Mouse (Mus musculus): ENCODE results near the gene Col6a4. TPM values are rescaled to one million over a fixed set of nuclear protein-coding genes. Genes with fewer than 3 reads are reported as not detected.

Gene Col6a4
- polyA plus RNA-seq, 1 experiment from 2014 or later = 0.59 TPM

- ATAC-seq (ENCODE audit: insufficient number of reproducible peaks, low FRiP score, low TSS enrichment, low read depth) = no peak
- no peaks in the 10 kb centered on the region for H3K4me1 ChIP-seq
- 56% methylated on average over 8 of the region's 8 CpGs for WGBS
These were observed 108.5 kb downstream of the Col6a4 start for GRCm38 (mm10) chr9:105988096-105988495.

GRCm38 (mm10) chr9:105984931-105985519 lies 111.6 kb downstream of the Col6a4 start:
- H3K4me2 ChIP-seq (replicated peaks) = no peak overlapping the region
- WGBS = 21% methylated on average over 10 of the region's 10 CpGs
- H3K4me3 ChIP-seq (replicated peaks) = no peak overlapping the region
- no peaks in the 10 kb centered on the region for H3K9me3 ChIP-seq (replicated peaks)
- no peak for ATAC-seq (ENCODE audit: insufficient number of reproducible peaks, low FRiP score, low TSS enrichment, low read depth)
- H3K27me3 ChIP-seq = no peaks in the 10 kb centered on the region
- H3K4me1 ChIP-seq = no peaks in the 10 kb centered on the region
- H3K36me3 ChIP-seq = no peaks in the 10 kb centered on the region
- H3K27ac ChIP-seq (replicated peaks) = no peak overlapping the region
- H3K9ac ChIP-seq = no peak overlapping the region

More at GRCm38 (mm10) chr9:105988096-105988495, 108.5 kb downstream of the Col6a4 start:
- no peaks in the 10 kb centered on the region for H3K27me3 ChIP-seq
- H3K27ac ChIP-seq (replicated peaks) = no peak overlapping the region
- H3K4me3 ChIP-seq (replicated peaks) = no peak overlapping the region
- H3K36me3 ChIP-seq = no peaks in the 10 kb centered on the region
- H3K9ac ChIP-seq = no peak overlapping the region
- H3K9me3 ChIP-seq (replicated peaks) = no peaks in the 10 kb centered on the region
- no peak overlapping the region for H3K4me2 ChIP-seq (replicated peaks)

- no peak overlapping the region for H3K4me2 ChIP-seq (replicated peaks)
- no peak overlapping the region for H3K9ac ChIP-seq
- H3K4me1 ChIP-seq = no peaks in the 10 kb centered on the region
- H3K4me3 ChIP-seq (replicated peaks) = no peak overlapping the region
- no peak for ATAC-seq (ENCODE audit: insufficient number of reproducible peaks, low FRiP score, low TSS enrichment, low read depth)
- no peak overlapping the region for H3K27ac ChIP-seq (replicated peaks)
- H3K36me3 ChIP-seq = no peaks in the 10 kb centered on the region
- H3K27me3 ChIP-seq = peaks cover 6% of the 10 kb centered on the region; the same call in 1 of the 2 replicates
- 90% methylated on average over 8 of the region's 8 CpGs for WGBS
- no peaks in the 10 kb centered on the region for H3K9me3 ChIP-seq (replicated peaks)
These were observed 118.1 kb downstream of the Col6a4 start for GRCm38 (mm10) chr9:105978479-105978878.

GRCm38 (mm10) chr9:105976871-105977270 lies 119.7 kb downstream of the Col6a4 start:
- WGBS = 27% methylated on average over 13 of the region's 13 CpGs
- no peaks in the 10 kb centered on the region for H3K9me3 ChIP-seq (replicated peaks)
- no peak overlapping the region for H3K4me2 ChIP-seq (replicated peaks)
- H3K36me3 ChIP-seq = no peaks in the 10 kb centered on the region
- peaks cover 6% of the 10 kb centered on the region; the same call in 1 of the 2 replicates for H3K27me3 ChIP-seq
- H3K27ac ChIP-seq (replicated peaks) = no peak overlapping the region
- H3K4me3 ChIP-seq (replicated peaks) = no peak overlapping the region
- H3K9ac ChIP-seq = no peak overlapping the region
- no peaks in the 10 kb centered on the region for H3K4me1 ChIP-seq
- no peak for ATAC-seq (ENCODE audit: insufficient number of reproducible peaks, low FRiP score, low TSS enrichment, low read depth)

- H3K27me3 ChIP-seq = peaks cover 6% of the 10 kb centered on the region; the same call in 1 of the 2 replicates
- no peak overlapping the region for H3K9ac ChIP-seq
- H3K36me3 ChIP-seq = no peaks in the 10 kb centered on the region
- no peak for ATAC-seq (ENCODE audit: insufficient number of reproducible peaks, low FRiP score, low TSS enrichment, low read depth)
- H3K27ac ChIP-seq (replicated peaks) = no peak overlapping the region
- H3K9me3 ChIP-seq (replicated peaks) = no peaks in the 10 kb centered on the region
- 49% methylated on average over 6 of the region's 6 CpGs for WGBS
- H3K4me3 ChIP-seq (replicated peaks) = no peak overlapping the region
- H3K4me1 ChIP-seq = no peaks in the 10 kb centered on the region
- H3K4me2 ChIP-seq (replicated peaks) = no peak overlapping the region
These were observed 120.3 kb downstream of the Col6a4 start for GRCm38 (mm10) chr9:105976314-105976713.

GRCm38 (mm10) chr9:105973736-105974135 lies 122.8 kb downstream of the Col6a4 start:
- Histone ChIP-seq H3K27me3 (peaks cover 6% of the 10 kb centered on the region; the same call in 1 of the 2 replicates), H3K4me2 (replicated peaks) (no peak overlapping the region), H3K27ac (replicated peaks) (no peak overlapping the region), H3K4me1 (no peaks in the 10 kb centered on the region), H3K9me3 (replicated peaks) (no peaks in the 10 kb centered on the region), H3K36me3 (no peaks in the 10 kb centered on the region), H3K4me3 (replicated peaks) (no peak overlapping the region), H3K9ac (no peak overlapping the region)
- ATAC-seq (ENCODE audit: insufficient number of reproducible peaks, low FRiP score, low TSS enrichment, low read depth) = no peak
- 55% methylated on average over 1 of the region's 1 CpGs for WGBS

- H3K36me3 ChIP-seq = no peaks in the 10 kb centered on the region
- peaks cover 5% of the 10 kb centered on the region; the same call in 1 of the 2 replicates for H3K27me3 ChIP-seq
- H3K27ac ChIP-seq (replicated peaks) = no peak overlapping the region
- H3K9ac ChIP-seq = no peak overlapping the region
- no peak overlapping the region for H3K4me2 ChIP-seq (replicated peaks)
- 91% methylated on average over 3 of the region's 3 CpGs for whole genome bisulfite sequencing
- H3K4me3 ChIP-seq (replicated peaks) = no peak overlapping the region
- H3K4me1 ChIP-seq = no peaks in the 10 kb centered on the region
- ATAC-seq (ENCODE audit: insufficient number of reproducible peaks, low FRiP score, low TSS enrichment, low read depth) = no peak
- H3K9me3 ChIP-seq (replicated peaks) = no peaks in the 10 kb centered on the region
These were observed 124.6 kb downstream of the Col6a4 start for GRCm38 (mm10) chr9:105972031-105972430.

GRCm38 (mm10) chr9:105971351-105971894 lies 125.2 kb downstream of the Col6a4 start:
- Histone ChIP-seq H3K4me1 (no peaks in the 10 kb centered on the region), H3K36me3 (no peaks in the 10 kb centered on the region), H3K27ac (replicated peaks) (no peak overlapping the region), H3K4me3 (replicated peaks) (no peak overlapping the region), H3K9ac (no peak overlapping the region), H3K27me3 (no peaks in the 10 kb centered on the region), H3K9me3 (replicated peaks) (no peaks in the 10 kb centered on the region), H3K4me2 (replicated peaks) (no peak overlapping the region)
- ATAC-seq (ENCODE audit: insufficient number of reproducible peaks, low FRiP score, low TSS enrichment, low read depth) = no peak
- WGBS = 89% methylated on average over 14 of the region's 14 CpGs

GRCm38 (mm10) chr9:105970901-105971300 lies 125.7 kb downstream of the Col6a4 start:
- no peaks in the 10 kb centered on the region for H3K4me1 ChIP-seq
- no peak overlapping the region for H3K4me2 ChIP-seq (replicated peaks)
- H3K9me3 ChIP-seq (replicated peaks) = no peaks in the 10 kb centered on the region
- no peak overlapping the region for H3K27ac ChIP-seq (replicated peaks)
- H3K9ac ChIP-seq = no peak overlapping the region
- 74% methylated on average over 5 of the region's 5 CpGs for WGBS
- no peaks in the 10 kb centered on the region for H3K27me3 ChIP-seq
- H3K36me3 ChIP-seq = no peaks in the 10 kb centered on the region
- H3K4me3 ChIP-seq (replicated peaks) = no peak overlapping the region
- ATAC-seq (ENCODE audit: insufficient number of reproducible peaks, low FRiP score, low TSS enrichment, low read depth) = no peak

- ATAC-seq (ENCODE audit: insufficient number of reproducible peaks, low FRiP score, low TSS enrichment, low read depth) = no peak
- Histone ChIP-seq H3K9ac (no peak overlapping the region), H3K36me3 (no peaks in the 10 kb centered on the region), H3K4me3 (replicated peaks) (no peak overlapping the region), H3K9me3 (replicated peaks) (no peaks in the 10 kb centered on the region), H3K27me3 (no peaks in the 10 kb centered on the region; the same call in 1 of the 2 replicates), H3K4me2 (replicated peaks) (no peak overlapping the region), H3K27ac (replicated peaks) (no peak overlapping the region), H3K4me1 (no peaks in the 10 kb centered on the region)
- 68% methylated on average over 5 of the region's 5 CpGs for WGBS
These were observed 128.6 kb downstream of the Col6a4 start for GRCm38 (mm10) chr9:105967976-105968375.

- Histone ChIP-seq H3K27me3 (peaks cover 3% of the 10 kb centered on the region; the same call in 1 of the 2 replicates), H3K9me3 (replicated peaks) (no peaks in the 10 kb centered on the region), H3K4me2 (replicated peaks) (no peak within 1 kb of the TSS), H3K27ac (replicated peaks) (no peak within 1 kb of the TSS), H3K4me1 (0 out of 2 replicates have a peak, but pooled peaks cover 3% of the 10 kb centered on the region), H3K4me3 (replicated peaks) (no peak within 1 kb of the TSS), H3K9ac (no peak within 1 kb of the TSS), H3K36me3 (no peaks in the 10 kb centered on the region)
- 0 out of 2 replicates have a peak, but pooled peaks have one; percentile 29 for ATAC-seq (ENCODE audit: insufficient number of reproducible peaks, low FRiP score, low TSS enrichment, low read depth)
- 18% methylated on average over 13 of the region's 13 CpGs for WGBS
These were observed 136.1 kb downstream of the Col6a4 start, which contains the start of gene Col6a5 for GRCm38 (mm10) chr9:105960533-105960932. Gene Col6a5, minus strand, starts transcription at chr9:105960643.

Measured in embryonic facial prominence, embryonic 15.5 days (tissue).